Mouse (Mus musculus) layer of hippocampus, adult 11-12 months (tissue): ENCODE measurements at regions not wholly inside any gene's neighbourhood (a gene's known extent, or its start where the extent isn't known, plus 50 kb on each side); places are given as distances from the start of the nearest gene placed in this dataset.

Source experiments
- DNase-seq: peaks from one replicate; pipeline ENCODE4 v3.0.0; 2022; ENCODE audit warnings: low spot score

GRCm38 (mm10) chr13:118849541-118849940 lies 179.9 kb downstream of the Fgf10 start:
- DNase-seq = no peak

DNA sequence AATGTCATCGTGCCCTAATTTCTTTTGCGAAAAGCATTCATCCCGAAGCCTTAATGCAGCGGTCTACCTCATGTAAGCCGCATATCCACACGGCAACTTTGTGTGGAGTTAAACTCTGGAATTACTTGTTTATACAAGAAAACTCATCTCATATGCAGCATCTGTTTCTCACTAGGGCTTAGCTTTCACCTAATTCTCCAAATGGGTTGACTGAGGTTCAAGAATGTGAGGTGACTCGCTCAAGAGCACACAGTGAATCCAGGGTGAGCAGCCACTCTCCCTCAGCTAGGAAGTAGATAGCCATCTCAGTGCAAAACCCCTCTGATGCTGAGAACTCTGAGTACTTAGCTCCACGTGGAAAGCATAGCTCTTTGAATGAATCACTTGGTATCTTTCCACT lies 181.1 kb downstream of the Fgf10 start:
- DNase-seq = no peak

- DNase-seq = no peak
Observed at GRCm38 (mm10) chr13:118886339-118886810, 216.8 kb downstream of the Fgf10 start.

GRCm38 (mm10) chr13:118895079-118895478 lies 225.5 kb downstream of the Fgf10 start:
- DNase-seq = no peak

GRCm38 (mm10) chr13:118901950-118902349 lies 232.4 kb downstream of the Fgf10 start:
- DNase-seq = no peak

- no peak for DNase-seq
Observed at GRCm38 (mm10) chr13:118910351-118910750, 240.8 kb downstream of the Fgf10 start.

- no peak for DNase-seq
Observed at GRCm38 (mm10) chr13:118940786-118941185, 271.2 kb downstream of the Fgf10 start.

DNA sequence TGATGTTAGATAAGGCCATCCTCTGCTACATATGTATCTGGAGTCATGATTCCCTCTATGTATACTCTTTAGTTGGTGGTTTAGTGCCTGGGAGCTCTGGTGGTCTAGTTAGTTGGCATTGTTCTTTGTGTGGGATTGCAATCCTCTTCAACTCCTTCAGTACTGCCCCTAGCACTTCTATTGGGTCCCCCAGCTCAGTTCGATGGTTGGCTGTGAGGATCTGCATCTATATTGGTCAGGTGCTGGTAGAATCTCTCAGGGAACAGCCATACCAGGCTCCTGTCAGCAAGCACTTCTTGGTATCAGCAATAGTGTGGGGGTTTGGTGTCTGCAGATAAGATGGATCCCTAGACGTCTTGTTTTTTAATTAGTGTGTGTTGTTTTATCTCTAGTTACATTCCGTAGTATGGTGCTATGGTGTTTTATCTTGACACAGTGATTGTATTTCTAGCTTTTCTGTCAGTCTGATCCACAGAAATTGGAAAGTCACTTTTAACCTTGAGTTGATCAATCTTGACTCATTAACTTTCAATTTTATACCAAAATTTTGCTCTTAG lies 296.6 kb downstream of the Fgf10 start:
- DNase-seq = no peak

DNA sequence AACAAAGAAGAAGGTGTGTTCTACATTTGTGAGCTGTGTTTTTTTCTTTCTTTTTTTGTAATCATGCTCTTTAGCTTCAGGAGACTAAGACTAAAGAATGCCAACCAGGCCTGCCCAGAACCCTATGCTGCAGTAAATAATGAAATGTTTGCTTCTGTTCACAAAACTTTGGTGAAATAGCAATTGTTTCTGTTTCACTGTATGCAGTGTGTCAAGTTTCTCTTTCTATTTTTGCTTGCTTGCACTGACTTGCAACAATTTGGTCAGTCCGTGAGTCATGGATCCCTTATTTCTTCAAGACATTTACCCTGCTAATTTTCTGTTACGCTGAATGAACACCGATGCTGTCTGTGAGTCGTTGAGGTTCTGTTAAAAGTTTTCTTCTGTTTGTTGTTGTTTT lies 298.1 kb downstream of the Fgf10 start:
- DNase-seq = no peak

GRCm38 (mm10) chr13:118975008-118975407 lies 305.4 kb downstream of the Fgf10 start:
- no peak for DNase-seq

GRCm38 (mm10) chr13:118975519-118975918 lies 305.9 kb downstream of the Fgf10 start:
- DNase-seq = no peak

GRCm38 (mm10) chr13:118979505-118979904 lies 309.9 kb downstream of the Fgf10 start:
- DNase-seq = no peak

DNA sequence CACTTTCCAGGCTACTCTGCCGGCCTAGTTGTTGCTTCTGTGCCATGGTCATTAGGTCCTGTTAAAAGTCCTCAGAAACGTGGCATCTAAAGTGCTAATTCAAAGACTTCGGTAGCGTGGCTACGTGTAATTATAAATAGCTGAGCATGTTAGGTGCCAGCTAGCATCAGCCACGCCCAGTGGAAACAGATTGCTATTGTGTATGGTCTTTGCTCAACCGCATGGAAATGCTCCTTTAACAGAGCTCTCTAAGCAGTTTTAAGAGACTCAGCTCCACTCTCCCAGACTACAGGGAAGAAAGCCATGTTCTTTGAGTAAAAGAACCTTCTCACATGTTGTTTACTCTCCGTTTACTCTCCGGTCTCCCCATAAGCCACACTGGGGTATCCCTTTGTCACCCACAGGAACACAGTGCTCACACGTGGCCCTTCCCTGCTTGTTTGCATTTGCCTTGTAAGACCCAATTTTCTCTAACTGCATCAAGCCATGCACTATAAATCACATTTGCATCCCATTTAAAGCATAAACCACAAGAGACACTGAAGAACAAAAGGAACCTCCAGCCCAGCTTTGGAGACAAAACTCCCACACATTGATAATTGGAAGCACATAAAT lies 311.7 kb downstream of the Fgf10 start:
- peak; percentile 2 for DNase-seq

DNA sequence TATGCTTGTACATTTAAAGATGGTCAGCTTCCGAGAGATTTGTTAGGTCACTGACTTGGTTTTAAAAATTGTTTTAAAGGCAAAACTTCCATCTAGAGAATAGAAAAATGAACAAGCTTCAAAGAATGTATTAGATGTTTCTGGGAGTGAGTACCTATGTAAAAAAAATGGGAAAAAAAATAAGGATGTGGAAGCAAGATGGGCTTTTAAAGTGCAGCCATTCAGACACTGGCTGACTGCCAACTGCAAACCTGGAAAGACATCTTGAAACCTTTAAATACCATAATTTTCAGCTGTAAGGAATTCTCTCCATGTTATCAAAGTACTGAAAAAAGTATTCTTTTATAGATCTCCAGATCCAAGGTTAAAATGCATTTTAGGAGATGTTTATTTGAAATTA lies 315.7 kb downstream of the Fgf10 start:
- DNase-seq = no peak

- DNase-seq = no peak
Observed at GRCm38 (mm10) chr13:119025305-119025975, 355.8 kb downstream of the Fgf10 start.

DNA sequence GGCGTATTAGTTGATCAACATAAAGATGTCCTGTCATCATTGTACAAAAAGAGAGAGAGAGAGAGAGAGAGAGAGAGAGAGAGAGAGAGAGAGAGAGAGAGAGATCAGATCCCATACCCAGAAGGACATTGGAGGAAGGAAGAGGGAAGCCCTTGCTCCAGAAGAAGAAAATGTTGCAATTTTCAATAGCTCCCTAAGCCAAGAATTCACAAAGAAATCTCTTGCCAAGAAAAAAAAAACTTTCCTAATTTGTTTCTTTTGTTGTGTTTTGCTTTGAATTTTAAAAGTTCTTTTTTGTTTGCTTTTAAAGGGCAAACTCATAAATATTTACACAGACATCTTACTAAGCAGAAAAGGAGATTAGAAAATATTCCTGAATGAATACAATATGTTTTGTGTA lies 370.0 kb downstream of the Fgf10 start:
- no peak for DNase-seq

DNA sequence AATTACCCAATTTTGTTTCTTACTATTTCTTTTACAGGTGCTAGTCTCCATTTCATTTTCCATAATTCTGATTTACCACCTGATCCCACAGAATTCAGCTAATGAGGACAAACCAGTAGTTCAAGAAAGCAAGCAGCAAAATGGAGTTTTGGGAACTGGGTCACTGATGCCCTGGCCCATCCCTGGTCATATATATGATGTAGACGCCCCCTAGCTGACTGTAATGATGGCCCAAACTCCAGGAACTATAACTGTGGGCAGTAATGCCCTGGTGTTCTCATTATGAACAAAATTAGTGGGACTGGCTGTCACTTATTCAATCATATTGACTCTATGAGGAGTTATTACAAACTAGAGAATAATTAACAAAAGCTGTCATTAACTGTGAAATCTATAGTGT lies 375.5 kb downstream of the Fgf10 start:
- no peak for DNase-seq

DNA sequence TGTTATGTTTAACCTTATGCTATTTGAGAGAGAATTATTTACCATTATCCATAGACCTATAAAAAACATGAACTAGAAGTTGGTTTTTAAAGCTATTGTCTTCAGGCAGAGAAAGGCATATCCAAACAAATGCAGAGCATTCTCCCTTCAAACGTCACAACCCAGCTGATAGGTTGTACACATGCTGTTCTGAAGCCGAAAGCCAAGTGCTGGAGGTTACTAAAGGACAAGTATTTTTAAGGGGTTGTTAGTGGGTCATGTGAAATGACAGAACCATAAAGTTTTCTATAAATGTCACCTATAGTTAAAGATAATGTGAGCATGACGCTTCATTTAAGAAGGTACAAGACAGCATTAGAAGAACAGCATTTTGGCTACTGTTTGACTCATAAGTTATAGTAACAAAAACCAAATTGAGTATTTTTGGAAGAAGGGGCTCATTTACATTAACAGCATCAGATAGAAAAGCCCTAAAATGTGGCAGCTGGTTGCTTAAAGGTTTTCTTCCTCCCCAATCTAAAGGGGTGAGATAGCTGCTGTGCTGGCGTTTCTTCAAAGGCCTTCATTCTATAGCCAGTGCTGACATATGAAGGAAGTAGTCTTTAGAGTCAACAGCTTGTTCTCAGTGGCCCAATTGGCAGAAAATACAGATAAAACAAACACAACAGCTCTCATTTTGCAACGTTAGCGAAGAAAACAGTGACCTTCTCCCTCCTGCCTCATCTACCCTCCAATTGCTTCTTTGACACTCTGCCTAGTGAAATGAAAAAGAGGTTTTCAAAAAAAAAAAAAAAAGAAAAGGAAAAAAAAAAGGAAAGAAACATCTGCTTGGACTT lies 359.4 kb upstream of the Paip1 start:
- DNase-seq = no peak

- DNase-seq = no peak
Observed at GRCm38 (mm10) chr13:119069581-119069936, 358.8 kb upstream of the Paip1 start.

GRCm38 (mm10) chr13:119079243-119079642 lies 349.2 kb upstream of the Paip1 start:
- no peak for DNase-seq

DNA sequence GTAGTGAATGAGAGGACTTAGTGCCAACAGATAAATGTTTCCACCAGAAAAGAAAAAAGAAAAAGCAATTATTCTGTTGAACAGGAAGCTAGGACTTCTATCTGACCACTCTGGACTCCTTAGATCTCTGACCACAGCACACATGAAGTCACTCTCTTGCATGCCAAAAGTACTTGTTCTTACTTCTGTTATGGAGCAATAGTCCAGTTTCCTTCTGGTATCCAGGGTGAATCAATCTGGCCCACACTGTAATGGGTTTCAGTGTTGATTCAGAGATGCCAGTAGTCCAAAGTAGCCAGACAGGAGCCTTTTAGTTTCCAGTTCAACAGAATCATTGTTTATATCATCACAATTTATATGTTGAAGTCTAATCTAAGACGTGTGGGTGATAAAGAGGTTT lies 346.7 kb upstream of the Paip1 start:
- no peak for DNase-seq

DNA sequence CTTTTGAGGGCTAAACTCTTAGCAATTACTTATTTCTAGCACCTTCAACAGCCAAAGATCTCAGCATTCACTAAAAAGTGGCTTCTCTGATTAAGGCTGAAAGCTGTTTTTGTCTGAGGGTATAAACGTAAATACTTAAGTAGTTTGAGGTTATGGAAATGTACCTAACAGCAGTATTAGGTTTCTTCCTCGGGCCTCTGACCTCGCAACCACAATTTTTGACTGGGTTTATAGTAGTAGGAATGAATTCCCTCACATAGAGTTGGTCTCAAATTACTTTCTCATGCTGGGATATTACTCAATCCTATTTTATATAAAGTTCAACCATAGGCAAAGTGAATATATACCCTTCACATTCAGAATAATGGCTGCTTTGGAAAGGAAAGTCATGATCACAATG lies 310.5 kb upstream of the Paip1 start:
- no peak for DNase-seq

DNA sequence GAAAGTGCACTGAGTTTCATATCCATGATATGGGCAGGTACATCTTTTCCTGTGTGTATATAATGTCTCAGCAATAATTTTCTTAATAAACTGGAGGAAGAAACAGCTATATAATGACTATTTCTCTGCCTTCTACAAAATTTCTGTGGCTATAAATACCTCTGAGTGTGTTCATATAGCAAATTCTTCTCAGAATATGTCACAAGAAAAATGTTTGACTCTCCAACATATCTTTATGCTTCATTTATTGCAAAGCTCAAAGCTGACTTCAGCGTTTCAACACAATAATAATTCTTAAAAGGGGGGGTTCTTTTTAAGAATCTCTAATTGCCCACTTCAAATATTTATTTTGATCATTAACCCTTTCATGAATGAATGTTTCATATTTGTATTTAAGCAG lies 310.0 kb upstream of the Paip1 start:
- DNase-seq = no peak
